Mouse (Mus musculus): Measurements from ENCODE around the gene 1700018F24Rik. TPM values are rescaled to one million over a fixed set of nuclear protein-coding genes. Genes with fewer than 3 reads are reported as not detected.
"Not testable (repeated sequence)": the region's sequence is repeated elsewhere in the genome, so short reads cannot be mapped to it uniquely, and the experiment has no call there.

Gene 1700018F24Rik
- polyA plus RNA-seq (2012; rRNA removed): not detected in 2 replicates
- not detected in 2 replicates for polyA plus RNA-seq (2014; fragmentation: Nextera tagmentation; extraction: Ambion mirVana)

DNA sequence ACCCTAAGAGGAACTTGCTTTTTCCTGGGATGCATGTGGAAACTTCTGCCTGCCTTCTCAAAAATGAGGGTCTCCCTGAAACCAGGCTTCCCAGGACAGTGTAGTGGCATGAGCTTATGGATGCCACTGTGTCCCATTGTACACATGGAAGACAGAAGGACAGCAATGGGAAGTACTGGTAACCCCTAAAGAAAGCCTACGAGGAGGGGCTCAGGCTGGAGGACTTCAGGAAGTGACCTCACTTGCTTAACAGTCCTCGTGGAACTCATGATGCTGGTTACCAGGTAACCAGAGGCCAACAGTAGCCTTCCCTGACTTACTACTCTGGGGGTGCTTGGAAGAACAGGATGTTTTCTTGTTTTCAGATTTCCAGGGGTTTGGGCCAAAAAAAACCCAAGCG, at the start of gene 1700018F24Rik:
Gene 1700018F24Rik, plus strand, starts transcription at position 301 of the 400 bp plus-strand sequence.
- not testable (repeated sequence) for H3K4me3 ChIP-seq (ENCODE audit: insufficient read depth in 1 of 2, low read depth in 2 of 2, low read length in 2 of 2); H3K27ac ChIP-seq; DNase-seq (ENCODE audit: low read depth in 3 of 3, low spot score in 3 of 3); H3K9ac ChIP-seq (replicated peaks); ATAC-seq (ENCODE audit: insufficient read depth); H3K9me3 ChIP-seq (ENCODE audit: control insufficient read depth, low read length); H3K4me1 ChIP-seq (replicated peaks; ENCODE audit: control insufficient read depth in 2 of 2, insufficient read depth in 2 of 2, low read length in 1 of 2); H3K36me3 ChIP-seq (replicated peaks; ENCODE audit: control insufficient read depth, insufficient read depth, low read depth); H3K4me2 ChIP-seq (ENCODE audit: low read depth); H3K27me3 ChIP-seq (ENCODE audit: control insufficient read depth, insufficient read depth, low read length)
- 33% methylated on average over 3 of the region's 3 CpGs for WGBS (ENCODE audit: insufficient replicate concordance)

- H3K9ac ChIP-seq (replicated peaks): no peak overlapping the region
- no peak overlapping the region for H3K4me3 ChIP-seq (ENCODE audit: insufficient read depth in 1 of 2, low read depth in 2 of 2, low read length in 2 of 2)
- 21% methylated on average over 2 of the region's 2 CpGs for whole genome bisulfite sequencing (ENCODE audit: insufficient replicate concordance)
- no peak overlapping the region for H3K4me2 ChIP-seq (ENCODE audit: low read depth)
- DNase-seq (ENCODE audit: low read depth in 3 of 3, low spot score in 3 of 3) (peak in 2 of 3 experiments; percentile 17 to 26), ATAC-seq (ENCODE audit: insufficient read depth) (no peak)
- H3K9me3 ChIP-seq (ENCODE audit: control insufficient read depth, low read length): no peaks in the 10 kb centered on the region
- H3K4me1 ChIP-seq (replicated peaks; ENCODE audit: control insufficient read depth in 2 of 2, insufficient read depth in 2 of 2, low read length in 1 of 2): no peaks in the 10 kb centered on the region
- H3K36me3 ChIP-seq (replicated peaks; ENCODE audit: control insufficient read depth, insufficient read depth, low read depth): no peaks in the 10 kb centered on the region
- no peak overlapping the region for H3K27ac ChIP-seq
- H3K27me3 ChIP-seq (ENCODE audit: control insufficient read depth, insufficient read depth, low read length): no peaks in the 10 kb centered on the region
- peak; percentile 62 for TF ChIP-seq CTCF (IDR thresholded peaks at IDR 0.05; ENCODE audit: low read depth)
- TF ChIP-seq EP300 (IDR thresholded peaks at IDR 0.05; ENCODE audit: low read depth): no peak
Observed at GRCm38 (mm10) chr5:144998491-144998890, 44.3 kb upstream of the 1700018F24Rik start.

DNA sequence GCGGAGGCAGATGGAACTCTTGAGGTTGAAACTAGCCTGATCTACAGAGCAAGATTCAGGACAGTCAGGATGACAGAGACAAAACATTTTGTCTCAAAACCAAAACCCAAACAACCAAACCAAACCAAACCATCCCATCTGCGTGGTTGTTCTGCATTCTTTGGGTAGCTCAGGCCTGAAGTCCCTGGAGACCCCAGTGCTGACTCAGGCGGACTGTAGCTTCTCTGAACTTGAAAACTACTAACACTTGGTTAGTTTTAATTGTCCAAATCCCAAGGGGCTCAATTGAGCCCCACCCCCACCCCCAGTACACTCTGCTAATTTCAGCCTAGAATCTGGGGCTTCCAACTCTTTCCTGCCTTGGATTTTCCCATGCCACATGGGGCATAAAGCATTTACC, 39.4 kb upstream of the 1700018F24Rik start:
- no peak for TF ChIP-seq CTCF (IDR thresholded peaks at IDR 0.05; ENCODE audit: low read depth)
- no peak for TF ChIP-seq EP300 (IDR thresholded peaks at IDR 0.05; ENCODE audit: low read depth)
- no peaks in the 10 kb centered on the region for H3K4me1 ChIP-seq (replicated peaks; ENCODE audit: control insufficient read depth in 2 of 2, insufficient read depth in 2 of 2, low read length in 1 of 2)
- WGBS (ENCODE audit: insufficient replicate concordance): 41% methylated on average over 3 of the region's 3 CpGs
- H3K27me3 ChIP-seq (ENCODE audit: control insufficient read depth, insufficient read depth, low read length): no peaks in the 10 kb centered on the region
- H3K27ac ChIP-seq: no peak overlapping the region
- H3K9me3 ChIP-seq (ENCODE audit: control insufficient read depth, low read length): no peaks in the 10 kb centered on the region
- H3K9ac ChIP-seq (replicated peaks): no peak overlapping the region
- H3K36me3 ChIP-seq (replicated peaks; ENCODE audit: control insufficient read depth, insufficient read depth, low read depth): no peaks in the 10 kb centered on the region
- ATAC-seq (ENCODE audit: insufficient read depth) (no peak), DNase-seq (ENCODE audit: low read depth in 3 of 3, low spot score in 3 of 3) (no peak)
- no peak overlapping the region for H3K4me2 ChIP-seq (ENCODE audit: low read depth)
- H3K4me3 ChIP-seq (ENCODE audit: insufficient read depth in 1 of 2, low read depth in 2 of 2, low read length in 2 of 2): no peak overlapping the region

- ATAC-seq (ENCODE audit: insufficient read depth) (peak; percentile 15; the same call in 1 of the 2 replicates), DNase-seq (ENCODE audit: low read depth in 3 of 3, low spot score in 3 of 3) (no peak)
- TF ChIP-seq CTCF (IDR thresholded peaks at IDR 0.05; ENCODE audit: low read depth) (no peak), EP300 (IDR thresholded peaks at IDR 0.05; ENCODE audit: low read depth) (no peak)
- no peaks in the 10 kb centered on the region for H3K36me3 ChIP-seq (replicated peaks; ENCODE audit: control insufficient read depth, insufficient read depth, low read depth)
- no peak overlapping the region for H3K4me3 ChIP-seq (ENCODE audit: insufficient read depth in 1 of 2, low read depth in 2 of 2, low read length in 2 of 2)
- H3K9ac ChIP-seq (replicated peaks): no peak overlapping the region
- H3K9me3 ChIP-seq (ENCODE audit: control insufficient read depth, low read length): no peaks in the 10 kb centered on the region
- H3K4me2 ChIP-seq (ENCODE audit: low read depth): no peak overlapping the region
- no peaks in the 10 kb centered on the region for H3K4me1 ChIP-seq (replicated peaks; ENCODE audit: control insufficient read depth in 2 of 2, insufficient read depth in 2 of 2, low read length in 1 of 2)
- WGBS (ENCODE audit: insufficient replicate concordance): 47% methylated on average over 9 of the region's 9 CpGs
- no peak overlapping the region for H3K27ac ChIP-seq
- no peaks in the 10 kb centered on the region for H3K27me3 ChIP-seq (ENCODE audit: control insufficient read depth, insufficient read depth, low read length)
Observed at GRCm38 (mm10) chr5:145004495-145004894, 38.3 kb upstream of the 1700018F24Rik start.

DNA sequence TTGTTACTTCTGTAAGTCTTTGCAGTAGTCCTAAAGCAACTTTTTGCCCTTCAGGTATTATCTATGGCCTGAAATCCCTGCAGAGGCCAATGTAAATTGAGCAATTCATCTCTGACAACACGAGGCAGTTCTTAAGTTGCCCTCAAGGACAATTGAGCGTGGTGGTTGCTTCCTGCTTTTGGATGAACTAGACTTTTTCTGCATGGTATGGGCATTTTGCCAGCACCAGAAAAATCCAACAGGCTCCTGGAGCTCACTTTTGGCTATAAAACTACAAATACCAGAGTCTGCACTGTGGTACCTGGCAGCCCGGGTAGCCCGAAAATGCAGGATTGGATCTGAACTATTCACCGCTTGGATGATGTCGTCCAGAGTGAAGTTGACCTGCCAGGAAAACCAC, 37.2 kb upstream of the 1700018F24Rik start:
- no peaks in the 10 kb centered on the region for H3K9me3 ChIP-seq (ENCODE audit: control insufficient read depth, low read length)
- H3K27me3 ChIP-seq (ENCODE audit: control insufficient read depth, insufficient read depth, low read length): no peaks in the 10 kb centered on the region
- no peaks in the 10 kb centered on the region for H3K36me3 ChIP-seq (replicated peaks; ENCODE audit: control insufficient read depth, insufficient read depth, low read depth)
- WGBS (ENCODE audit: insufficient replicate concordance): 56% methylated on average over 6 of the region's 6 CpGs
- H3K4me1 ChIP-seq (replicated peaks; ENCODE audit: control insufficient read depth in 2 of 2, insufficient read depth in 2 of 2, low read length in 1 of 2): no peaks in the 10 kb centered on the region
- ATAC-seq (ENCODE audit: insufficient read depth) (no peak), DNase-seq (ENCODE audit: low read depth in 3 of 3, low spot score in 3 of 3) (no peak)
- no peak overlapping the region for H3K27ac ChIP-seq
- H3K4me2 ChIP-seq (ENCODE audit: low read depth): no peak overlapping the region
- no peak for TF ChIP-seq EP300 (IDR thresholded peaks at IDR 0.05; ENCODE audit: low read depth)
- H3K9ac ChIP-seq (replicated peaks): no peak overlapping the region
- no peak overlapping the region for H3K4me3 ChIP-seq (ENCODE audit: insufficient read depth in 1 of 2, low read depth in 2 of 2, low read length in 2 of 2)
